Mouse (Mus musculus) brain, adult 2 months (tissue): Measurements from ENCODE around the gene Prdm15.

Experiments used
- DNase-seq: peaks from one replicate; pipeline ENCODE4 v3.0.0; 2011; ENCODE audit warnings: low read depth, low spot score

The Prdm15 gene

GRCm38 (mm10) chr16:97752316-97752941 is 99.2 kb downstream of the Prdm15 start:
- no peak for DNase-seq

DNA sequence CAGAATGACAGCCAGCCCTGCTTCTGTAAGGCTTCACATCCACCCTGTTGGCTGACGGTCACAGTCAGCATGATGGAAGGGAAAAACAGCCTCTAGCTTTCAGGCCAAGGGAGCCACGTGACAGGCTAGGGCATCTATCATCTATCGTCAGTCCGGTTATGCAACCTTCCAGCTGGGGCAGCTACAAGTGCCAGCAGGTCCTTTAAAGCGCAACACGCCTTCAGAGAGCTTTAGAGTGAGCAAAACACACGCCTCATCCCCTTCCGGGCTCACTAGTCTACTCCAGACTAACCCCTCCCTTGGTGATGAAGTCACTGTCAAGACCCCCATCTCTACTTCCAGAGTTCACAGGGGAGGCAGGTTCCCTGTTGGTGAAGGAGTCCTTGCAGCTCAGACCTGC is 99.8 kb downstream of the Prdm15 start:
- peak; percentile 70 for DNase-seq

GRCm38 (mm10) chr16:97748421-97748820 is 103.2 kb downstream of the Prdm15 start:
- DNase-seq = no peak
